Mouse (Mus musculus): Measurements from ENCODE around the gene Plxnb3. TPM values are rescaled to one million over a fixed set of nuclear protein-coding genes. Genes with fewer than 3 reads are reported as not detected.

Plxnb3 gene
- 0.66 TPM for polyA plus RNA-seq (2012; fragmentation: generic; extraction: Trizol)

DNA sequence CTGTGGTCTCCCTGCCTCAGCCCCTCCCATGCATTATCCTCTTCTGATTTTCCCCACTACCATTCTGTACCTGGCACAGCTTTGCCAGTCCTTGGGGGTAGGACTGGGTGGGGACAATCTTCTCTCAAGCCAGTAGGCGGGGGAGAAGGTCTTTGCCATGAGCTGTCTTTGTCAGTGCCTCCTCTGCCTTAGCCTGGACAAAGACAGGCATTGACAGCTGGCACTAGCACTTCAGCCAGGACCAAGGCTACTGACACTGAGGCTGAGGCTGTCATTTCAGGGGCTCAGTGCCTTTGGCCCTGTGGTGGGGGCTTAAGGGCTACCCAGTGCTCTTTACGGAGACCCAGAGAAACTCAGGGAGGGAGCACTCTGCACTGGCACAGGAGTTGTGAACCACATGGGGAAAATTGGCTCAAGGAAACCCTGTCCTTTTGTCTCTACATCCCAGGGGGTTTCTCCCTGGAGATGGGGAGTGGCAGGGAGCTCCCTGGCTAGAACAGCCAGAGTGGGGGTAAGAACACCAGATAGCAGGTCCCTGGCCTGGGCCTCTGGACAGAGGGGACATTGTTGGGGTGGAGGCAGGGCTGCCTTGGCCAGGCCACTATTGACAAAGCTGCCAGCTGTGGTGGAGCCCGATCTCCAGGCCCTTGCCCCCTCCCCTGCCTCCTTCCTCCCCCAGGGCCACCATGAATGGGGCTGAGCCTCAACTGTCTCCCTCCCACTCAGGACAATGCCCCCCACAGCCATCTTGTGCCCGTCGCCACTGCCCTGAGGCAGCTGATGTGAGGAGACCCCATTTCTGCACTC, at the start of gene Plxnb3:
Gene Plxnb3 (plus strand): TSS at position 757 of the 807 bp plus-strand sequence.
- Histone ChIP-seq H3K27me3 (ENCODE audit: control insufficient read depth, insufficient read depth, insufficient read length) (no peaks in the 10 kb centered on the region), H3K79me2 (ENCODE audit: control insufficient read depth, insufficient read depth) (no peaks in the 10 kb centered on the region), H3ac (ENCODE audit: control insufficient read depth, insufficient read length) (no peak within 1 kb of the TSS), H3K4me3 (no peak within 1 kb of the TSS), H3K36me3 (ENCODE audit: control insufficient read depth, insufficient read depth) (no peaks in the 10 kb centered on the region), H3K4me2 (ENCODE audit: low read depth) (no peak within 1 kb of the TSS)
- TF ChIP-seq TCF3 (IDR thresholded peaks at IDR 0.05; ENCODE audit: insufficient read length, low read depth) (no peak), REST (IDR thresholded peaks at IDR 0.05; ENCODE audit: insufficient read depth, insufficient read length) (no peak), MYOD1 (IDR thresholded peaks at IDR 0.05; ENCODE audit: control insufficient read depth in 1 of 3, insufficient read length in 2 of 3, low read depth in 2 of 3) (peak; percentile 48 to 94 (median 83)), POLR2AphosphoS2 (IDR thresholded peaks at IDR 0.05; ENCODE audit: insufficient read length, low read depth) (no peak), E2F4 (IDR thresholded peaks at IDR 0.05; ENCODE audit: insufficient read depth) (no peak), TCF12 (IDR thresholded peaks at IDR 0.05; ENCODE audit: insufficient read depth, poor library complexity, severe bottlenecking) (no peak), USF1 (IDR thresholded peaks at IDR 0.05; ENCODE audit: low read depth) (no peak), POLR2A (IDR thresholded peaks at IDR 0.05; ENCODE audit: insufficient read length, low read depth) (no peak), MYOG (IDR thresholded peaks at IDR 0.05; ENCODE audit: control insufficient read depth in 1 of 3, insufficient read depth in 1 of 3, insufficient read length in 2 of 3, low read depth in 2 of 3) (peak in 1 of 3 experiments; percentile 47)

DNA sequence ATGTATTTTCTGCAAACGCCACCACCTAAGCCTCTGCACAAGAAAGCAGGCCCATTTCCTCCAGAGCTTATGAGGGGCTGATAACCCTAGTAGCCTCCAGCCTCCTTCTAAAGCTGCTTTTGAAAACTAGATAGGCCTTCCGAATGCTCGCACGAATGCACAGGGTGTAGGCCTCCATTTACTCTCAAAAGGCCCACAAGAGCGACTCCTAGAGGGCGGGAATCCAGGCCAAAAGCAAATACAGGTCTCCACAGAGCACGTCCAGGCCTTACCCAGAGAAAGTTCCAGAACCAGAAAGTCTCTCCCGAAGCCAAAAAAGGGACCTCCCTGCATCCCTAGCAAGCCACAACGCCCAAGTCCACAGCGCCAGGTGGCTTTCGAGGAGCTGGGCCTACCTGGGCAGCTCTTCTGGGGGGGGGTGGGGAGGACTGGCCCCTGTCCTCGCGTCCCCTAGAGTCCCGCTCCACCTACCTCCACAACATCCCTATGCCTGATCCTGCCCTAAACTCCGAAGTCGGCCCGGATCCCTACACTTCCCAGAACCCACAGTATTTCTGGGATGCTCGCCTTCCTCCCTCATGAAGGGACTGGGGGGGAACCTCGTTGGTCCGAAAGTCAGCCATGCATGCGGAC, 41.3 kb upstream of the Plxnb3 start:
- Histone ChIP-seq H3ac (ENCODE audit: control insufficient read depth, insufficient read length) (peak overlapping the region; percentile 45), H3K36me3 (ENCODE audit: control insufficient read depth, insufficient read depth) (peaks cover 9% of the 10 kb centered on the region)
- TF ChIP-seq E2F4 (IDR thresholded peaks at IDR 0.05; ENCODE audit: insufficient read depth) (no peak), CEBPB (IDR thresholded peaks at IDR 0.05; ENCODE audit: insufficient read depth, poor library complexity, severe bottlenecking) (no peak), REST (IDR thresholded peaks at IDR 0.05; ENCODE audit: insufficient read depth, insufficient read length) (no peak), TCF3 (IDR thresholded peaks at IDR 0.05; ENCODE audit: insufficient read length, low read depth) (no peak), MYOD1 (IDR thresholded peaks at IDR 0.05; ENCODE audit: control insufficient read depth in 1 of 3, insufficient read length in 2 of 3, low read depth in 2 of 3) (no peak), SRF (IDR thresholded peaks at IDR 0.05; ENCODE audit: control insufficient read depth, insufficient read length, low read depth) (no peak), MYOG (IDR thresholded peaks at IDR 0.05; ENCODE audit: control insufficient read depth in 1 of 3, insufficient read depth in 1 of 3, insufficient read length in 2 of 3, low read depth in 2 of 3) (no peak), TCF12 (IDR thresholded peaks at IDR 0.05; ENCODE audit: insufficient read depth, poor library complexity, severe bottlenecking) (no peak), MAX (IDR thresholded peaks at IDR 0.05; ENCODE audit: low read depth) (no peak), USF1 (IDR thresholded peaks at IDR 0.05; ENCODE audit: low read depth) (no peak), POLR2A (IDR thresholded peaks at IDR 0.05; ENCODE audit: insufficient read length, low read depth) (no peak), POLR2AphosphoS2 (IDR thresholded peaks at IDR 0.05; ENCODE audit: insufficient read length, low read depth) (no peak)

DNA sequence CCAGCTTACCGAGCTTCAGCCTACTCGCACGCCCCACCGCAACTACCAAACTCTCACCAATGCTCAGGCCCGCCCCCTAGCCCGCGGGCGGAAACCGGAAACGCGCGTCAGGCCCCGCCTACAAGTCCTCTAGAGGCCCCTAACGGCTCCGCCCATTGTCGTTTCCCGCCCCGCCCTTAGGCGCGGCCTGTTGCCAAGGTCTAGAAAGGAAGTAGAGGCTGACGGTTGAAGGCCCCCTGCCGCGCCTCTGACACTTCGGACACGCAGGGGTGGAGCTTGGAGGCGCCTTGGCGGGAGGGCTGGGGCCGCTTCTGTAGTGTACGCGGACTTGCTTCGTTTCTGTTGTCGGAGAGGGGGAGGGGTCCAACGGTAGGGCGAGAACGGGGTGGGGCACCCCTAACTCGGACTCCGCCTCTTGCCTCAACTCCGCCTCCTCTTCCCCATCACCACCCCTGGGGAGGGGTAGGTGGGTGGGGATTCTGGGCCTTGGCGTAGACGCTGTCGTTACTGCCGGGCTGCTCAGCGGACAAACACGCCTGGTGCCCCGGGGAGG, 40.7 kb upstream of the Plxnb3 start, which contains the start of the genes Bcap31 and Abcd1:
Gene Bcap31 (minus strand): TSS at position 67 of the 553 bp plus-strand sequence.
Gene Abcd1 (plus strand): TSS at position 489 of the 553 bp plus-strand sequence.
- Histone ChIP-seq H3K27me3 (ENCODE audit: control insufficient read depth, insufficient read depth, insufficient read length) (no peaks in the 10 kb centered on the region), H3K79me2 (ENCODE audit: control insufficient read depth, insufficient read depth) (peaks cover 12% of the 10 kb centered on the region), H3K36me3 (ENCODE audit: control insufficient read depth, insufficient read depth) (peaks cover 9% of the 10 kb centered on the region), H3K4me3 (peak within 1 kb of the TSS; percentile 51), H3ac (ENCODE audit: control insufficient read depth, insufficient read length) (peak within 1 kb of the TSS; percentile 45), H3K4me2 (ENCODE audit: low read depth) (peak within 1 kb of the TSS; percentile 79)
- no peak for TF ChIP-seq SRF (IDR thresholded peaks at IDR 0.05; ENCODE audit: control insufficient read depth, insufficient read length, low read depth)
- peak; percentile 89 for TF ChIP-seq POLR2A (IDR thresholded peaks at IDR 0.05; ENCODE audit: insufficient read length, low read depth)
- no peak for TF ChIP-seq MAX (IDR thresholded peaks at IDR 0.05; ENCODE audit: low read depth)
- no peak for TF ChIP-seq E2F4 (IDR thresholded peaks at IDR 0.05; ENCODE audit: insufficient read depth)
- TF ChIP-seq MYOD1 (IDR thresholded peaks at IDR 0.05; ENCODE audit: control insufficient read depth in 1 of 3, insufficient read length in 2 of 3, low read depth in 2 of 3), result no peak
- no peak for TF ChIP-seq USF1 (IDR thresholded peaks at IDR 0.05; ENCODE audit: low read depth)
- peak; percentile 87 for TF ChIP-seq POLR2AphosphoS2 (IDR thresholded peaks at IDR 0.05; ENCODE audit: insufficient read length, low read depth)
- no peak for TF ChIP-seq MYOG (IDR thresholded peaks at IDR 0.05; ENCODE audit: control insufficient read depth in 1 of 3, insufficient read depth in 1 of 3, insufficient read length in 2 of 3, low read depth in 2 of 3)
- no peak for TF ChIP-seq REST (IDR thresholded peaks at IDR 0.05; ENCODE audit: insufficient read depth, insufficient read length)
- no peak for TF ChIP-seq TCF3 (IDR thresholded peaks at IDR 0.05; ENCODE audit: insufficient read length, low read depth)
- no peak for TF ChIP-seq TCF12 (IDR thresholded peaks at IDR 0.05; ENCODE audit: insufficient read depth, poor library complexity, severe bottlenecking)
- TF ChIP-seq CEBPB (IDR thresholded peaks at IDR 0.05; ENCODE audit: insufficient read depth, poor library complexity, severe bottlenecking), result no peak

More for the DNA sequence above, 41.3 kb upstream of the Plxnb3 start:
- peaks cover 12% of the 10 kb centered on the region for H3K79me2 ChIP-seq (ENCODE audit: control insufficient read depth, insufficient read depth)
- peak overlapping the region; percentile 70 for H3K4me2 ChIP-seq (ENCODE audit: low read depth)
- no peaks in the 10 kb centered on the region for H3K27me3 ChIP-seq (ENCODE audit: control insufficient read depth, insufficient read depth, insufficient read length)
- peak overlapping the region; percentile 51 for H3K4me3 ChIP-seq

Data from myocyte (in vitro differentiated cells).